Mouse (Mus musculus) erythroblast, adult 5-6 weeks (primary cell): Measurements from ENCODE around the gene Rbms3. TPM values are rescaled to one million over a fixed set of nuclear protein-coding genes. Genes with fewer than 3 reads are reported as not detected.
A peak's percentile ranks its signal among the peaks of the same experiment; 100 is the strongest.

Source experiments
- ATAC-seq: replicated peaks from 2 replicates; pipeline ENCODE4 v1.8.0; 2016; ENCODE audit warnings: moderate number of reproducible peaks, mild to moderate bottlenecking, moderate TSS enrichment, inconsistent platforms; ENCODE audit not compliant: poor library complexity, low FRiP score, severe bottlenecking
- total RNA-seq, 2 experiments: library from RNA; stranded (forward) in 1 of 2; stranded (reverse) in 1 of 2; fragments of 150-400 nt in 1 of 2; fragments of 200-764, 138-1000 nt in 1 of 2; gene quantifications; 2 replicates each; pipeline versions ENCODE4 v1.2.3 to v1.2.4; 2015 to 2017; ENCODE audit warnings: low replicate concordance in 2 of 2

Rbms3 gene
- total RNA-seq, 2 experiments from 2014 or later = not detected

- no peak for ATAC-seq
Observed at GRCm38 (mm10) chr9:116876786-116877185, 752.9 kb downstream of the Rbms3 start.

GRCm38 (mm10) chr9:116873976-116874320 lies 755.8 kb downstream of the Rbms3 start:
- ATAC-seq = no peak

GRCm38 (mm10) chr9:116873033-116873975 lies 756.4 kb downstream of the Rbms3 start:
- peak; percentile 94 for ATAC-seq

- no peak for ATAC-seq
Observed at GRCm38 (mm10) chr9:116872346-116872745, 757.4 kb downstream of the Rbms3 start.

GRCm38 (mm10) chr9:116871576-116871975 lies 758.1 kb downstream of the Rbms3 start:
- no peak for ATAC-seq

GRCm38 (mm10) chr9:116866060-116866459 lies 763.7 kb downstream of the Rbms3 start:
- ATAC-seq = no peak

GRCm38 (mm10) chr9:116863626-116864025 lies 766.1 kb downstream of the Rbms3 start:
- ATAC-seq = no peak

GRCm38 (mm10) chr9:116862341-116862740 lies 767.4 kb downstream of the Rbms3 start:
- no peak for ATAC-seq

- no peak for ATAC-seq
Observed at GRCm38 (mm10) chr9:116857861-116858595, 771.7 kb downstream of the Rbms3 start.

GRCm38 (mm10) chr9:116857151-116857550 lies 772.6 kb downstream of the Rbms3 start:
- ATAC-seq = no peak

- no peak for ATAC-seq
Observed at GRCm38 (mm10) chr9:116855744-116856143, 774.0 kb downstream of the Rbms3 start.

GRCm38 (mm10) chr9:116848905-116849304 lies 780.8 kb downstream of the Rbms3 start:
- ATAC-seq = no peak

GRCm38 (mm10) chr9:116848166-116848565 lies 781.5 kb downstream of the Rbms3 start:
- no peak for ATAC-seq

- ATAC-seq = no peak
Observed at GRCm38 (mm10) chr9:116847241-116848135, 782.2 kb downstream of the Rbms3 start.

- no peak for ATAC-seq
Observed at GRCm38 (mm10) chr9:116834949-116835348, 794.8 kb downstream of the Rbms3 start.

GRCm38 (mm10) chr9:116833677-116834076 lies 796.0 kb downstream of the Rbms3 start:
- ATAC-seq = no peak

- no peak for ATAC-seq
Observed at GRCm38 (mm10) chr9:116832822-116833221, 796.9 kb downstream of the Rbms3 start.

GRCm38 (mm10) chr9:116831386-116831785 lies 798.3 kb downstream of the Rbms3 start:
- ATAC-seq = no peak

GRCm38 (mm10) chr9:116829929-116830328 lies 799.8 kb downstream of the Rbms3 start:
- no peak for ATAC-seq

- no peak for ATAC-seq
Observed at GRCm38 (mm10) chr9:116821601-116822000, 808.1 kb downstream of the Rbms3 start.
